Mouse (Mus musculus) liver, adult 2 months (tissue): Measurements from ENCODE around the gene Rere.

Source experiments
- CTCF ChIP-seq: fragments of 200-500 bp; IDR thresholded peaks from 2 replicates; pipeline ENCODE4 v1.5.1; 2011; ENCODE audit warnings: low read depth, low read length, control low read depth
- POLR2A ChIP-seq: fragments of 200-500 bp; IDR thresholded peaks from 2 replicates; pipeline ENCODE4 v1.6.1; 2011; ENCODE audit warnings: low read length, control low read depth; ENCODE audit not compliant: insufficient read depth; ENCODE audit errors: extremely low read depth

DNA sequence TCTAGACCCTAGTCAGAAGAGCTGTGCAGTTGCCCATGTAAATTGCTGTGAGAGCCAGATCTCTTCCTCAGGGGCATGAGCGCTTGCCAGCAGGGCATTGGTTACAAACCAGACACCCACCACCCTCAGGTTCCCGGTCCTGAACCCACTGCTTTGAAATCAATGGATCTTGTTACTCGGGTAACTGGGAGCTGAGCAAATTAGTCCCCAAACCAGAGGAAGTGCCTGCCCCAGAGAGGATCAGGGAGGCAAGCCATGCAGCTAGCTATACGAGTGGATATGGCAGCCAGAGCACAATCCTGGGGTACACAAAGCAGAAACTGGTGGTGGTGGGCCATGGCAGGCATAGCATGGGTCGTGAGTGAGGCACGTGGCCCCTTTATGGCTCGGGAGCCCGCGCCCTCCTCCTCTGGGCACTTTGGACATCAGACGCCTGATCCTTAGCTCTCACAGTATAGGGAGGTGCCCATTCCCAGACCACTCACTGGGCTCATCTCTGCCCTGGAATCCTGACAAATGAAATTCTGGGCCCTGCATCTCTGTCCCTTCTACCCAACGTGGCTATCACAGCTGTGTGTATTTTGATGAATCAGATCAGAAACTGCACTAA lies 342.9 kb downstream of the Rere start:
- no peak for TF ChIP-seq CTCF
- no peak for TF ChIP-seq POLR2A
